Mouse (Mus musculus): ENCODE results near the gene Kdm8. TPM values are rescaled to one million over a fixed set of nuclear protein-coding genes. Genes with fewer than 3 reads are reported as not detected.
A peak's percentile ranks its signal among the peaks of the same experiment; 100 is the strongest.

Gene Kdm8
- polyA plus RNA-seq, 1 experiment from 2014 or later: 5.4 TPM

- Histone ChIP-seq H3K9ac (no peak overlapping the region), H3K9me3 (no peaks in the 10 kb centered on the region), H3K27me3 (no peaks in the 10 kb centered on the region), H3K4me2 (no peak overlapping the region), H3K36me3 (peaks cover 48% of the 10 kb centered on the region), H3K27ac (no peak overlapping the region), H3K4me3 (no peak overlapping the region), H3K4me1 (replicated peaks) (peaks cover 28% of the 10 kb centered on the region)
- WGBS: 91% methylated on average over 4 of the region's 4 CpGs
- ATAC-seq (ENCODE audit: low FRiP score): no peak
These were observed 26.4 kb downstream of the Kdm8 start for GRCm38 (mm10) chr7:125470901-125471300.

DNA sequence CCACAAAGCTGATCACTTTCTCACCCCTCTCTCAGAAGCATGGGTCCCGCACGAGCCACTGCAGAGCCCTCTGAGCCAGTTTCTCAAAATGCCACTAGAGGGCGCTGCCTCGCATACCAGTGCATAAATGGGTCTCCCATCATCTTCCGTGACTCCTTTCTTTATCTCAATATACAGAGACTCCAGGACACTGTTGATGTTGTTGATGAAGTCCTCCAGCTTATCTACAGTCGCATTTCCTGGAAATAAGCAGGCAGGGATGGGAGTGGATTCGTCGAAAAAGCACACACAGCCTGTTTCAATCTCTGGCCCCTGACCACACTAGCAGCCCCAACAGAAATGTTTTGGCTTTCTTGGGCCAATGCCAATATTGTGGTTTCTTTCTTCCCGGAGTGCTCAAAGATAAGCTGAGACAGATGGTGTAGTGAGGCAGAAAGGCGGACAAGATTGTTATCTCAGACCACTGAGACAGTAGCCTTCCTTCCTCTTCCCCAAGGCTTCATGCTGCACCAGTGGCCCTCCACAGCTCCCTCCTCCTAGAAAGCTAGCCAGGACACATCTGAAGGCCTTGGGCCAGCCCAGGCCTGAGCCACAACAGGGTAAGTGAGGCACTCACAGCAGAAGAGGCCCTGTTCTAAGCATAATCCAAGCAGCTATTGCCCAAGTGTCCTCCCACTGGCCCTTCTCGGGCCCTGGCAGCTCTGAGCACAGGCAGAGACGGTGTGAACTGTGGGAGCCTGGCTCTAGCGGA is 27.7 kb downstream of the Kdm8 start:
- Histone ChIP-seq H3K27ac (peak overlapping the region; percentile 70), H3K4me2 (no peak overlapping the region), H3K27me3 (no peaks in the 10 kb centered on the region), H3K9ac (peak overlapping the region; percentile 40), H3K4me1 (replicated peaks) (peaks cover 38% of the 10 kb centered on the region), H3K4me3 (no peak overlapping the region), H3K9me3 (no peaks in the 10 kb centered on the region), H3K36me3 (peaks cover 36% of the 10 kb centered on the region)
- ATAC-seq (ENCODE audit: low FRiP score): peak; percentile 64; the same call in 1 of the 2 replicates
- 37% methylated on average over 13 of the region's 13 CpGs for WGBS

- H3K27ac ChIP-seq: no peak overlapping the region
- no peaks in the 10 kb centered on the region for H3K27me3 ChIP-seq
- H3K4me3 ChIP-seq: no peak overlapping the region
- 86% methylated on average over 4 of the region's 4 CpGs for WGBS
- ATAC-seq (ENCODE audit: low FRiP score): no peak
- H3K9ac ChIP-seq: no peak overlapping the region
- H3K4me1 ChIP-seq (replicated peaks): peaks cover 38% of the 10 kb centered on the region
- H3K9me3 ChIP-seq: no peaks in the 10 kb centered on the region
- H3K4me2 ChIP-seq: no peak overlapping the region
- peaks cover 22% of the 10 kb centered on the region for H3K36me3 ChIP-seq
These were observed 30.1 kb downstream of the Kdm8 start for GRCm38 (mm10) chr7:125474535-125474934.

DNA sequence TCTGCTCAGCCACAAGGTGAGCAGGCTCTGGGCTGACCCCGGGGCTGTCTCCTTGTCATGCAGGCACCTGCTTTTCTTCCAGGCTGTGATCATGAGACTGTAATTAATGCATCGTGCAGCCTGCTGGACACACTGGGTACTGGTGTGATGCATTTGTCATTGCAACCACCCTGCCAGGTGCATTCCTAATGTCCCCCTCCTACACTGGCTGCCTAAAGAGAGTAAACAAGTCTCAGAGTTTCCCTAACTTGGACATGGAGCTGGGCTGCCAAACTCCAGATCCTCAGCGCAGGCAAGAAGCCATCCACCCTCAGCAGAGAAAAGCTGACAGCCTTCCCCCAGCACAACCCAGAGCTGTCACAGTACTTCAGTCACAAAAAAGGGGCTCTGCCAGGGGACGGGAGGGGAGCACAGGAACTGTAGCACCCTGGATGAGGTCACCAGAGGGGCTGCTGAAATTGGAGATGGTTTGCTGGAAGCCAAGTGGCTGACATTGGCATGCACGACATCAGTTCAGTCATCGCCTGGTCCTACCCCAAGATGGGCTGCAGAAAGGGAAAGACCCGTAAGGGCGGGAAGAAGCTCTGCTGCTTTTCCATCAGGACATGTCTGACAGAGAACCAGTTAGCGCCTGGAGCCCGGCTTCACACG is 31.2 kb downstream of the Kdm8 start:
- Histone ChIP-seq H3K9ac (peak overlapping the region; percentile 39; the same call in 1 of the 2 replicates), H3K9me3 (no peaks in the 10 kb centered on the region), H3K27ac (peak overlapping the region; percentile 30; the same call in 1 of the 2 replicates), H3K4me3 (no peak overlapping the region), H3K4me2 (no peak overlapping the region), H3K4me1 (replicated peaks) (peaks cover 38% of the 10 kb centered on the region), H3K27me3 (no peaks in the 10 kb centered on the region), H3K36me3 (peaks cover 26% of the 10 kb centered on the region)
- 53% methylated on average over 11 of the region's 11 CpGs for WGBS
- no peak for ATAC-seq (ENCODE audit: low FRiP score)

DNA sequence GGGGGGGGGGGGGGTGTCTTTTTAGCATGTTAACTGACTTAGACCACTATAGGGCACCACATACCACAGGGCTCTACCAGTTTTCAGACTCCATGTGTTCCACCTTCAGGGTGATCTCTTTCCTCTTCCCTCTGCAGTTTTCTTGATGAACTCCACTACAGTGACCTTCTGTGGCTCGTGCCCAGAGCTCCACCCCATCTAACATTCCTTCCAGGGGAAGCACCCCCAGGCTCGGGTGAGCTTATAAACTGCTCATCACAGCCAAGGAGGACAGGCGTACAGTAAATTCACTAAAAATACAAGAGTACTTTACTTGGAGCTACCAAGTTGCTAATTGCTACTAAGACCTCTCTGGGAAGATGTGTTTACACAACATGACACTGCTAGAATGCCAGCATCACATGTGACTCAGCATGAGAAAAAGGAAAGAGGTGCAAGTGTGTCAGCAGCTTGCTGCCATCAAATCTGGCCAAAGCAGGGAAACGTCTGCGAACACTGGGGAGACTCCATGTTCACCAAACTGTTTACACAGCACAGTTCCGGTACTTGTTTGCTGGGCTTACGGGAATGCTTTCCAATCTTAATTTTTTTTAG is 34.0 kb downstream of the Kdm8 start:
- H3K27me3 ChIP-seq: no peaks in the 10 kb centered on the region
- 93% methylated on average over 7 of the region's 7 CpGs for WGBS
- H3K4me2 ChIP-seq: no peak overlapping the region
- ATAC-seq (ENCODE audit: low FRiP score): no peak
- no peak overlapping the region for H3K27ac ChIP-seq
- H3K4me3 ChIP-seq: no peak overlapping the region
- H3K36me3 ChIP-seq: peaks cover 32% of the 10 kb centered on the region
- H3K9me3 ChIP-seq: no peaks in the 10 kb centered on the region
- no peak overlapping the region for H3K9ac ChIP-seq
- peaks cover 23% of the 10 kb centered on the region for H3K4me1 ChIP-seq (replicated peaks)

- Histone ChIP-seq H3K9ac (no peak overlapping the region), H3K27me3 (no peaks in the 10 kb centered on the region), H3K4me3 (no peak overlapping the region), H3K4me1 (replicated peaks) (peaks cover 14% of the 10 kb centered on the region), H3K27ac (no peak overlapping the region), H3K4me2 (no peak overlapping the region), H3K9me3 (no peaks in the 10 kb centered on the region), H3K36me3 (peaks cover 52% of the 10 kb centered on the region)
- 97% methylated on average over 4 of the region's 4 CpGs for WGBS
- no peak for ATAC-seq (ENCODE audit: low FRiP score)
These were observed 36.0 kb downstream of the Kdm8 start for GRCm38 (mm10) chr7:125480518-125480917.

- 93% methylated on average over 3 of the region's 3 CpGs for WGBS
- Histone ChIP-seq H3K4me3 (no peak overlapping the region), H3K27ac (no peak overlapping the region), H3K36me3 (peaks cover 60% of the 10 kb centered on the region), H3K4me2 (no peak overlapping the region), H3K9me3 (no peaks in the 10 kb centered on the region), H3K9ac (no peak overlapping the region), H3K27me3 (no peaks in the 10 kb centered on the region), H3K4me1 (replicated peaks) (no peaks in the 10 kb centered on the region)
- ATAC-seq (ENCODE audit: low FRiP score): no peak
These were observed 37.9 kb downstream of the Kdm8 start for GRCm38 (mm10) chr7:125482339-125482738.

GRCm38 (mm10) chr7:125482886-125483285 is 38.4 kb downstream of the Kdm8 start:
- Histone ChIP-seq H3K36me3 (peaks cover 54% of the 10 kb centered on the region), H3K4me2 (no peak overlapping the region), H3K27me3 (no peaks in the 10 kb centered on the region), H3K4me1 (replicated peaks) (no peaks in the 10 kb centered on the region), H3K9ac (no peak overlapping the region), H3K4me3 (no peak overlapping the region), H3K9me3 (no peaks in the 10 kb centered on the region), H3K27ac (no peak overlapping the region)
- ATAC-seq (ENCODE audit: low FRiP score): no peak
- 55% methylated on average over 2 of the region's 2 CpGs for WGBS

DNA sequence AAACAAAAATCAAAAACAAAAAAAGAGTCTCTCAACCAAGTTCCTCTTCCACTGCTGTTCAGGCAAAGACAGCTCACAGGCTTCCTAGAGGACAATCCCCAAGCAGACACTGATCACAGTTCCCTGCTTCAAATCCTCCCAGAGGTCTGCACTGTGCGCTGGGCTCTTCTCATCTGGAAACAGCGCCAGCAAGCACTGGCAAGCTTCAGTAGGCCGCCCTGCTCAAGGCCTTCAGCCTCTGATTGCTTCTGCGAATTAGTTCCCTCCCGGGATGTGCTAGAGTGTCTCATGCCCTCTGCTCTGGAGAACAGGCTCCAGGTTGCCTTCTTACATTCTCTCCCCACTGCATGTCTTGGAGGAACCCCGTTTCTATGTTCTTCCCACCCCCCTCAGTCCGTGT is 40.3 kb downstream of the Kdm8 start:
- Histone ChIP-seq H3K4me1 (replicated peaks) (peaks cover 14% of the 10 kb centered on the region), H3K9ac (no peak overlapping the region), H3K9me3 (no peaks in the 10 kb centered on the region), H3K36me3 (peaks cover 52% of the 10 kb centered on the region), H3K4me3 (no peak overlapping the region), H3K4me2 (no peak overlapping the region), H3K27ac (no peak overlapping the region), H3K27me3 (no peaks in the 10 kb centered on the region)
- WGBS: 92% methylated on average over 7 of the region's 7 CpGs
- no peak for ATAC-seq (ENCODE audit: low FRiP score)

- 91% methylated on average over 16 of the region's 16 CpGs for WGBS
- H3K27ac ChIP-seq: no peak overlapping the region
- peaks cover 41% of the 10 kb centered on the region for H3K36me3 ChIP-seq
- no peak for ATAC-seq (ENCODE audit: low FRiP score)
- no peaks in the 10 kb centered on the region for H3K9me3 ChIP-seq
- no peak overlapping the region for H3K9ac ChIP-seq
- no peaks in the 10 kb centered on the region for H3K27me3 ChIP-seq
- H3K4me3 ChIP-seq: no peak overlapping the region
- peaks cover 23% of the 10 kb centered on the region for H3K4me1 ChIP-seq (replicated peaks)
- no peak overlapping the region for H3K4me2 ChIP-seq
These were observed 41.7 kb downstream of the Kdm8 start for GRCm38 (mm10) chr7:125486121-125486630.

DNA sequence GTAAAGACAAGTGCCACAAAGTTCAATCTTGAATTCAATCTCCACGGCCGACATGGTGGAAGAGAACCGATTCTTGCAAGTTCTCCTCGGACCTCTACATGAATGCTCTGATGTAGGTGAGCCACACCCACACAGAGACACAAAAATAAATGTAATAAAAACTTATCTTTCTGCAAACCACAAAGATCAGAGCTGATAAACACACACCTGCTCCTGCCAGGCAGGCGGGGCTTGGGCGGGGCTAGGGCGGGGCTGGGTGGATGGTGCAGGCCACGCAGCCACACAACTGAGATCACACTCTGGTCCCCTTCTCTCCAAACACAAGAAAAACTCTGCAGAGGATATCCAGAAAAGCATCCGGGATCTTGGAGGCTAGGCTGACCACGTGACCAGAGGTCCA is 42.6 kb downstream of the Kdm8 start:
- Histone ChIP-seq H3K4me3 (no peak overlapping the region), H3K4me1 (replicated peaks) (peaks cover 28% of the 10 kb centered on the region), H3K27me3 (no peaks in the 10 kb centered on the region), H3K4me2 (no peak overlapping the region), H3K27ac (no peak overlapping the region), H3K9ac (no peak overlapping the region), H3K9me3 (no peaks in the 10 kb centered on the region), H3K36me3 (peaks cover 41% of the 10 kb centered on the region)
- ATAC-seq (ENCODE audit: low FRiP score): no peak
- WGBS: 92% methylated on average over 10 of the region's 10 CpGs

GRCm38 (mm10) chr7:125488706-125489105 is 44.2 kb downstream of the Kdm8 start:
- no peak for ATAC-seq (ENCODE audit: low FRiP score)
- peaks cover 31% of the 10 kb centered on the region for H3K4me1 ChIP-seq (replicated peaks)
- no peaks in the 10 kb centered on the region for H3K27me3 ChIP-seq
- no peak overlapping the region for H3K4me3 ChIP-seq
- no peaks in the 10 kb centered on the region for H3K9me3 ChIP-seq
- H3K4me2 ChIP-seq: no peak overlapping the region
- H3K27ac ChIP-seq: no peak overlapping the region
- WGBS: 78% methylated on average over 6 of the region's 6 CpGs
- 0 out of 2 replicates have a peak overlapping the region, but pooled peaks have one; percentile 39 for H3K9ac ChIP-seq
- H3K36me3 ChIP-seq: peaks cover 28% of the 10 kb centered on the region
